Mouse (Mus musculus) G1E (cell line): ENCODE results near the gene Tex33. TPM values are rescaled to one million over a fixed set of nuclear protein-coding genes. Genes with fewer than 3 reads are reported as not detected.

Experiments
- ATAC-seq: 2 replicates; pipeline ENCODE4 v1.8.0; 2016; ENCODE audit warnings: mild to moderate bottlenecking; ENCODE audit not compliant: insufficient number of reproducible peaks, poor library complexity, low FRiP score, severe bottlenecking; ENCODE audit errors: extremely low read depth
- DNase-seq: peaks from one replicate; pipeline ENCODE4 v3.0.0; 2012; ENCODE audit warnings: low spot score
- H3K27me3 ChIP-seq: 2 replicates; pipeline ENCODE4 v1.6.1; 2012; ENCODE audit warnings: mild to moderate bottlenecking, low read length, inconsistent platforms; ENCODE audit not compliant: insufficient read depth
- H3K36me3 ChIP-seq: replicated peaks from 2 replicates; pipeline ENCODE3; 2012; ENCODE audit warnings: mild to moderate bottlenecking, inconsistent platforms
- H3K4me1 ChIP-seq: 2 replicates; pipeline ENCODE4 v1.6.1; 2012; ENCODE audit warnings: low read depth, low read length, inconsistent platforms, mixed read lengths; ENCODE audit not compliant: insufficient read depth
- H3K4me3 ChIP-seq: 2 replicates; pipeline ENCODE4 v1.5.1; 2012; ENCODE audit warnings: low read depth, mild to moderate bottlenecking, inconsistent platforms, low read length, moderate library complexity, mixed read lengths
- H3K9me3 ChIP-seq: replicated peaks from 2 replicates; pipeline ENCODE4 v1.6.1; 2012; ENCODE audit warnings: inconsistent platforms
- CTCF ChIP-seq: IDR thresholded peaks from 2 replicates; pipeline ENCODE4 v1.5.1; 2012; ENCODE audit warnings: low read depth, low read length, inconsistent platforms, mixed read lengths
- GATA1 ChIP-seq: IDR thresholded peaks from 2 replicates; pipeline ENCODE4 v1.6.1; 2012; ENCODE audit warnings: borderline replicate concordance, low read length, inconsistent platforms, mixed read lengths
- GATA2 ChIP-seq: IDR thresholded peaks from 2 replicates; pipeline ENCODE4 v1.6.1; 2012; ENCODE audit warnings: low read depth, low read length, inconsistent platforms, borderline replicate concordance
- POLR2AphosphoS5 ChIP-seq: IDR thresholded peaks from 2 replicates; pipeline ENCODE4 v1.6.1; 2012; ENCODE audit warnings: low read depth, low read length, inconsistent platforms; ENCODE audit not compliant: insufficient replicate concordance
- TAL1 ChIP-seq: conservative IDR thresholded peaks from 2 replicates; pipeline ENCODE4 v1.6.1; 2012; ENCODE audit warnings: low read depth, low read length, inconsistent platforms, mixed read lengths
- polyA plus RNA-seq: library from polyadenylated mRNA; stranded (reverse); fragments of >175 nt; gene quantifications from 2 replicates; pipeline ENCODE4 v1.2.3, GENCODE M21; 2012
- total RNA-seq, 2 experiments: library from RNA; stranded (forward) in 1 of 2; stranded (reverse) in 1 of 2; fragments of 200-1000 nt in 1 of 2; fragments of >200 nt in 1 of 2; fragmentation: Nextera tagmentation in 1 of 2; gene quantifications; 2 replicates each; pipeline ENCODE4 v1.2.3; 2014 to 2017

Tex33 gene
- total and polyA plus RNA-seq, 3 experiments, result 0.49 TPM; not detected in 2

DNA sequence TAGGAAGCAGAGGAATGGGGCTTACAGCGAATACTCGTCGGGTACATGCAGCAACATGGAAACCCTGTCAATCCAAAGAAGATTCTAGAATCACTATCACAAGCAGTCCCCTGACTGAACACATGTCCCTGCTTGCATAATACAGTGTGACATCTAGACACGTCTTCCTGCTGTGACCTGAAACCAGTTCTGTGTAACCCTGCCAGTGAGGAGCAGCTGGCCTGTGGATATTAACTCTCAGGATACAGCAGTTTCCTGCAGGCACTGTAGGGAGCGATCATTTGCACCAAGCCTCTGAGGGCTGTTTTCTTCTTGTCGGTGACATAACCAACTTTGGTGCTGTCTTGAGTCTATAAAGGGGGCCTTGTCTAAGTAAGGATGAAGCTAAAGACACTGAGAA, 5.6 kb upstream of the Tex33 start:
- no peak overlapping the region for H3K4me3 ChIP-seq
- no peaks in the 10 kb centered on the region for H3K9me3 ChIP-seq
- ATAC-seq (no peak), DNase-seq (no peak)
- peaks cover 69% of the 10 kb centered on the region for H3K27me3 ChIP-seq
- TF ChIP-seq GATA1, result no peak
- no peak for TF ChIP-seq CTCF
- no peak for TF ChIP-seq TAL1
- TF ChIP-seq GATA2, result no peak
- no peak for TF ChIP-seq POLR2AphosphoS5
- peaks cover 12% of the 10 kb centered on the region for H3K4me1 ChIP-seq
- H3K36me3 ChIP-seq, result no peaks in the 10 kb centered on the region

DNA sequence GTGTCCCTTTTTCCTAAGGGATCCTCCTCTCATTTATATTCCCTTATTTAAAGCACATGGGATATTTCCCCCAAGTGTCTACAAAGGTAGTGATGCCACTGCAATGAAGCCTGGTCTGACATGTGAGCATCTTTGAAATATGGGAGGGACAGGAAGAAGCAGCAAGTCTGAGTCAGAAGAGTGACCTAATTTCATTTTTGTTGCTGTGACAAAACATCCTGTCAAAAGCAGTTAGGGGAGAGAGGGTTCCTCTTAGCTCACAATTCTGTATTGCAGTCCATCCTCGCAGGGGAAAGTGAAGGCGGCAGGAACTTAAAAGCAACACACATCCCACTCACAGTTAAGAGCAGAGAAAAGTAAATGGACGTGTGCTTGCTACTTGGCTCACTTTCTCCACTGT, 4.9 kb downstream of the Tex33 start:
- H3K36me3 ChIP-seq, result no peaks in the 10 kb centered on the region
- H3K4me3 ChIP-seq, result no peak overlapping the region
- ATAC-seq (no peak), DNase-seq (no peak)
- H3K4me1 ChIP-seq, result no peaks in the 10 kb centered on the region
- TF ChIP-seq CTCF (no peak), TAL1 (no peak), POLR2AphosphoS5 (no peak), GATA2 (no peak), GATA1 (no peak)
- H3K9me3 ChIP-seq, result no peaks in the 10 kb centered on the region
- peaks cover 63% of the 10 kb centered on the region for H3K27me3 ChIP-seq

DNA sequence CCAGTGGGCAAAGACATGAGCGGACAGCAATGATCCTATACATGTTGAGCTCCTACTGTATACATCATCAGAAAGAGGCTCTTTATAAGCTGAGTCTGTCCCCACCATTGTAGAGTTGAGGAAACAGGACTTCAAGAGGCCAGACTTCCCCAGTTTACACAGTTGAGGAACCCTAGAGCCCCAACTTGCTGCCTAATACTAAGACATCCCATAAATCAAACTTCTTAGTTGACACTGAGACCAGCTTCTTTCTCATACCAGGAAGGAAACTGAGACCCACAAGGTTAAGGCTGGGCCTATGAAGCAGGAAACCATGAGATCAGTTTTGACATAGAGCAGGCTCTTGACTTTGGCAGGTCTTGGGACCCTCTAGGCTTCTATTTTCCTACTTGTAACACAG, 10.1 kb downstream of the Tex33 start:
- no peaks in the 10 kb centered on the region for H3K4me1 ChIP-seq
- TF ChIP-seq POLR2AphosphoS5 (no peak), GATA1 (no peak), CTCF (no peak), GATA2 (no peak), TAL1 (no peak)
- ATAC-seq (no peak), DNase-seq (no peak)
- peaks cover 52% of the 10 kb centered on the region for H3K27me3 ChIP-seq
- no peak overlapping the region for H3K4me3 ChIP-seq
- no peaks in the 10 kb centered on the region for H3K36me3 ChIP-seq
- no peaks in the 10 kb centered on the region for H3K9me3 ChIP-seq

DNA sequence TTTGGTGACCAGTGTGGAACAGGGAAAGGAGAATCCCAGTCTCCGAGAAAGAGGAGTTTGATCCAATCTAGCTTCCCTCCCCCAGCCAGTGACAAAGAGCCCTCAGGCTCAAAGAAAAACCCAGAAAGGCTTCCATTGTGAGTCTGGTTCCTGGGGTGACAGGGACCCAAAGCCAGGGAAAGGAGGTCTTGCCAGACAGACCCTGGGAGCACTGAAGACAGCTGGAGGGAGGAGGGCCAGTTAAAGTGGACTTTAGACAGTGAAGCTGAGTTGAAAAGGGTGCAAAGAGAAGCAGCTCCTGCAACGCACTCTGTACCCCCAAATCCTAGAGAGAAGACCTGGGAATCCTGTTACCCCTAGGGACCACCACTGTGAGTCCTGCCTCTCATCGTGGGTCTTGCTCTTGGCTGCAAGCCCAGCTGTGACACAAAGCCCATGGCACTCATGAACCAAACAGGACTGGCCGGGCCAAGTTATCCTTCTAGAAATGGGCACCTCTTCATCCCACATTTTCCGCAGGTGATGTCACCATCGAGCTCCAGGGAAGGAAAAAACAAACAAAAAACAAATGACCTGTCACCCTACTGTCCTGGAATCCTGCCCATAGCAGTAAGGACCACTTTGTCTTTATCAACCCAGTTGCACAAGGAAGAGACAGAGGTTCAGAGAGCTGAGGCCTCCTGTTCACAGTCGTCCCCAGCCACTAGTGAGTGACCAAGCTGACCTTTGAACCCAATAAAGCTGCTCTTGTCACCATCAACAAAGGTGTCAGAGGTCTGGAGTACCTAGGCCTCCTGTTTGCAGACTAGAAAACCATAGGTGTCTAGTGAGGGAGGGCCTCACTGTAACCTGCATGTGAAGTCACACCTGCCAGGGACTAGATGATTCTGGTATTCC, 11.2 kb downstream of the Tex33 start:
- no peak for DNase-seq
- H3K9me3 ChIP-seq, result no peaks in the 10 kb centered on the region
- ATAC-seq, result no peak
- H3K4me3 ChIP-seq, result no peak overlapping the region
- no peaks in the 10 kb centered on the region for H3K4me1 ChIP-seq
- no peaks in the 10 kb centered on the region for H3K36me3 ChIP-seq
- no peak for TF ChIP-seq GATA2
- no peak for TF ChIP-seq TAL1
- TF ChIP-seq GATA1, result no peak
- TF ChIP-seq CTCF, result no peak
- TF ChIP-seq POLR2AphosphoS5, result no peak
- H3K27me3 ChIP-seq, result peaks cover 41% of the 10 kb centered on the region

DNA sequence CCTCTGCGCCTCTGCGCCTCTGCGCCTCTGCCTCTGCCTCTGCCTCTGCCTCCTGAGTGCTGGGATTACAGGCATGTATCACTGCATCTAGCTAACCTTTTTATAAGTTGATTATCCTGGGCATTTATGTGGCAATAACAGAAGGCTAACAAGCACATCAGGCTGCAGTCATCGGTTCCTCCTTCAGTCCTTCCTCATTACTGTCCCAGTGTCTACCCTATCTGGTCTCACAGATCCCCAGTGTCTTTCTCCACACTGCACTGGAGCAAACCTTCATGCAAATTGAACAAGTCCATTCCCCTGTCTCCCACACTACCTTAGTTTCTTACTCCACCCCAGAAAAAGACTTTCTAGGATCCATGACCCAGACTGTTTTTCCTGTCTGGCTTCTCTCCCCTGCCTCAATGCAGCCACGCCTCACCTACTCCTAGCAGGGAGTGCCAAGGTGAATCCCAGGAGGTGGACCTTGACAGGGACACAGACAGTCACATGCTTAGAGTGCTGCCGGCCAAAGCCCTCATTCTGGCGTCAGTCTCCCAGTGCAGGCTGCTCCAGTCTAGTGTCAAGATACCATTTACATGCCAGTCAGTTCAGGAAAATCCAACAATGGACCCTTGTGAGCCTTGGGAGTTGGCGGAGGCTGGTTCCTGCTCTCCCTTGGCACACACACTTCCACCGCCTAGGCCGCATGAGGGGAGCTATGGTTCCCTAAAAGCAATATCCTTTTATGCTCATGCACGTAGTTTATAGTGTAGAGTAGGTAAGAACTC, 12.1 kb downstream of the Tex33 start:
- Histone ChIP-seq H3K9me3 (no peaks in the 10 kb centered on the region), H3K27me3 (peaks cover 44% of the 10 kb centered on the region), H3K4me3 (no peak overlapping the region), H3K36me3 (no peaks in the 10 kb centered on the region), H3K4me1 (no peaks in the 10 kb centered on the region)
- DNase-seq, result no peak
- no peak for ATAC-seq
- TF ChIP-seq TAL1 (no peak), GATA1 (no peak), POLR2AphosphoS5 (no peak), CTCF (no peak), GATA2 (no peak)

DNA sequence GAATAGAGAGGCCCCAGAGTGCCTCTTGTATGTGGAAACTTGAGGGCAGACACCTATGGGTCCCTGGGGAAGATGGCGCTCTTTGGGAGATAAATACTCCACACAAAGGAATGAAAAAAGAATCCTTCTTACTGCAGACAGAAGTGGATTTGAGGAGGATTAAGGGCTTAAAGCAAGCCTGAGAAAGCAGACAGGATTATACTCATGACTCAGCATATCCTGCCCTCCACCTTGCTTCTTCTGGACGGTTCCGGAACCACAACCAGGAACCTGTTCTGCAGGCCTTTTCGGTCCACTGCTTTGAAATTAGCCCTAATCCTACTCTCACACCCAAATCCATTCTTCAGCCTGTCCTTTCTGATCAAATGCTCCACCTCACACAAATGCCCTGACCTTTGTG, 13.6 kb downstream of the Tex33 start:
- H3K9me3 ChIP-seq, result no peaks in the 10 kb centered on the region
- peaks cover 56% of the 10 kb centered on the region for H3K27me3 ChIP-seq
- ATAC-seq, result no peak
- no peak overlapping the region for H3K4me3 ChIP-seq
- DNase-seq, result no peak
- H3K36me3 ChIP-seq, result no peaks in the 10 kb centered on the region
- H3K4me1 ChIP-seq, result no peaks in the 10 kb centered on the region
- no peak for TF ChIP-seq POLR2AphosphoS5
- TF ChIP-seq CTCF, result no peak
- TF ChIP-seq TAL1, result no peak
- no peak for TF ChIP-seq GATA1
- no peak for TF ChIP-seq GATA2
